Mouse (Mus musculus): ENCODE results near the gene Atf3. TPM values are rescaled to one million over a fixed set of nuclear protein-coding genes. Genes with fewer than 3 reads are reported as not detected.
A peak's percentile ranks its signal among the peaks of the same experiment; 100 is the strongest.

The Atf3 gene
- polyA plus RNA-seq, 1 experiment, result 1.6 TPM

DNA sequence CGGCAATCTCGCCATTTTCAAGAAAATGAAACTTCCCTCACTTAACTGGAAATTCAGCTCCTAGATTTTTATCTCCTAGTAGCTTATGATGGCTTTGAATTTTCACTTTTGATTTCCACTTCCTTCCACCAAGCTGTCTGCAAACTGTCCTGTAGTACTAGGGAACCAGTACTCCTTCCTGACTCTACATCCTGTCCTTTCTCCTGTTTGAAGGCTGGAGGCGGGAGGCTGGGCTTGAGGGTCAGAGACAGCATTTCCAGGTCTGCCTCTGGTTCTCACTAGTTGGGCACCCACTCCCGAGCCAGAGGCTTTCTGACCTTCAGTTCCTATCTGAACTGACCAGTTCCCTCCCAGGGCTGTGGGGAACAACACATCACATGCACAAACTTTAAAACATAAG is 37.4 kb downstream of the Atf3 start:
- H3K4me3 ChIP-seq (ENCODE audit: extremely low read depth, insufficient read depth, insufficient read length), result no peak overlapping the region
- WGBS, result 26% methylated on average over 4 of the region's 4 CpGs

DNA sequence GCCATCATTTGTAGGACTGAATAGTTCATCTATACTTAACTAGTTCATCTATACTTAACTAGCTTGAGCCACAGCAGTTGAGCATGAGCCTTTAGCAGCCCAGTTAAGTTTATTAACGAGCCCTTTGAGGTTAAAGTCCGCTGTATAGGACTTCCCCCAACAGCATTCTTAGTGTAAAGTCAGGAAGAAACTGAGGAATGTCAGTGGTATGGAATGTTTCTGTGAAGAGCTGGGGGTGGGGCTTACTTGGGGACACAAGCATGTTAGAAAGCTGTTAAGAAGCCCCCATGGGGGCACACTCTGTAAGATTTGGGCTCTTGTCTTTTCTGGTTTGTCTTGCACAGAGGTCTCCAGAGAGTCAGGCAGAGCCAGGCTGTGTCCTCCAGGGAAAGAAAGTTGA is 38.0 kb downstream of the Atf3 start:
- Histone ChIP-seq H3K4me1 (ENCODE audit: control insufficient read depth, insufficient read depth, insufficient read length) (peaks cover 11% of the 10 kb centered on the region; the same call in 1 of the 2 replicates), H3K36me3 (ENCODE audit: control insufficient read depth, insufficient read depth, low read length) (no peaks in the 10 kb centered on the region), H3K27ac (ENCODE audit: insufficient read depth, low read length) (no peak overlapping the region), H3K4me3 (ENCODE audit: extremely low read depth, insufficient read depth, insufficient read length) (no peak overlapping the region), H3K27me3 (ENCODE audit: control insufficient read depth, insufficient read depth, low read length) (peaks cover 18% of the 10 kb centered on the region)
- TF ChIP-seq POLR2A (IDR thresholded peaks at IDR 0.05; ENCODE audit: low read depth, low read length) (no peak), CTCF (IDR thresholded peaks at IDR 0.05; ENCODE audit: extremely low read depth, insufficient read depth, insufficient read length, insufficient replicate concordance) (no peak)
- DNase-seq (ENCODE audit: low read depth in 1 of 2, low spot score in 2 of 2), result no peak
- whole genome bisulfite sequencing, result 63% methylated on average over 2 of the region's 2 CpGs

More for the DNA sequence above, 37.4 kb downstream of the Atf3 start:
- no peaks in the 10 kb centered on the region for H3K36me3 ChIP-seq (ENCODE audit: control insufficient read depth, insufficient read depth, low read length)
- H3K27ac ChIP-seq (ENCODE audit: insufficient read depth, low read length), result no peak overlapping the region
- peaks cover 16% of the 10 kb centered on the region; the same call in 1 of the 2 replicates for H3K4me1 ChIP-seq (ENCODE audit: control insufficient read depth, insufficient read depth, insufficient read length)
- H3K27me3 ChIP-seq (ENCODE audit: control insufficient read depth, insufficient read depth, low read length), result peaks cover 24% of the 10 kb centered on the region
- TF ChIP-seq POLR2A (IDR thresholded peaks at IDR 0.05; ENCODE audit: low read depth, low read length) (no peak), CTCF (IDR thresholded peaks at IDR 0.05; ENCODE audit: extremely low read depth, insufficient read depth, insufficient read length, insufficient replicate concordance) (no peak)
- DNase-seq (ENCODE audit: low read depth in 1 of 2, low spot score in 2 of 2), result no peak

DNA sequence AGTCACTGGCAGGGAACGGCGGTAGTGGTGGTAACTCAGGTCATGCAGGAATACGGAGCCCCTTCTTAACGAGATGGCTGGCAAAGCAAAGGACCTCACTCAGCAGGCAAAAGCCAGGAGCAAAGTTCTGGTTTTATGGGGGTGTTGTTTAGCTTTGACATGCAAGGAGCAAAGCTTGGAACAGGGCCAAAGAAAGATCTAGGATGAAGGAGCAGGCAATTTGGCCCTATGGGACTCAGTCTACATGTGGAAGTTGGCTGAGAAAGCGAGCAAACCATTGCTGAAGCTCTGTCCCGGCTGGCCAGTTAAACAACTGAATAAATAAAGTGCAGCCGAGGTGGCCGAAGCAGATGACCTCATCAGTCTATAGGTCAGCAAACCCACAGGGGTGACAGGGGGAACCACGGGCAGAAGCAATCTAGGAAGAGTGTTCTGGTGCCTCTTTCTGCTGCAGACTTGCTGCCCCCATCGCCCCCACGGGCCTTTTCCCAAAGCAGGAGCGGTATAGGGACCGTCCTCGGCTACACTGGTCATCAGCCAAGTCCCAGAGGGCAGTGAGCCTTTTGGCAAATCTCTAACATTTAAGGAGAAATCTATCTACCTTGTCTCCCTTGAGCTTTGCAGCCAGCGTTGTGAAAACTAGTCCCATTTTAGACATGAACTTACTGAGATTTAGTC is 39.2 kb downstream of the Atf3 start:
- TF ChIP-seq POLR2A (IDR thresholded peaks at IDR 0.05; ENCODE audit: low read depth, low read length) (no peak), CTCF (IDR thresholded peaks at IDR 0.05; ENCODE audit: extremely low read depth, insufficient read depth, insufficient read length, insufficient replicate concordance) (no peak)
- Histone ChIP-seq H3K27me3 (ENCODE audit: control insufficient read depth, insufficient read depth, low read length) (peaks cover 14% of the 10 kb centered on the region), H3K27ac (ENCODE audit: insufficient read depth, low read length) (no peak overlapping the region), H3K36me3 (ENCODE audit: control insufficient read depth, insufficient read depth, low read length) (no peaks in the 10 kb centered on the region), H3K4me3 (ENCODE audit: extremely low read depth, insufficient read depth, insufficient read length) (no peak overlapping the region), H3K4me1 (ENCODE audit: control insufficient read depth, insufficient read depth, insufficient read length) (peaks cover 4% of the 10 kb centered on the region; the same call in 1 of the 2 replicates)
- 68% methylated on average over 15 of the region's 15 CpGs for WGBS
- DNase-seq (ENCODE audit: low read depth in 1 of 2, low spot score in 2 of 2), result no peak

DNA sequence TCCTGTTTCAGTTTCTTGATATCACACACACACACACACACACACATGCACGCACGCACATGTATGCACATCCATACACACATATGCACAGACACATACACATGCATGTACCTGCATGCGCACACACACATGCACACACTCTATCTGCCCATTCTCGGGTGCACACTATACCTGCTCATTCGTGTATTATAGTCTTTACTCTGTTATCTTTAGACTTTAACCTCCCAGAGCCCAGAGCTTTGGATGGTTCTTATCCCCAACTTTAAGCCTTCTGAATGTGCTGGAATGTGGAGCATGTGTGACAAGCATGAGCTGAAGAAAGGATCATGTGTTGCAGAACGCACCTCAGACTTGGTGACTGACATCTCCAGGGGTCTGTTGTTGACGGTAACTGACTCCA is 41.0 kb downstream of the Atf3 start:
- Histone ChIP-seq H3K27ac (ENCODE audit: insufficient read depth, low read length) (no peak overlapping the region), H3K4me3 (ENCODE audit: extremely low read depth, insufficient read depth, insufficient read length) (no peak overlapping the region), H3K36me3 (ENCODE audit: control insufficient read depth, insufficient read depth, low read length) (no peaks in the 10 kb centered on the region), H3K4me1 (ENCODE audit: control insufficient read depth, insufficient read depth, insufficient read length) (peaks cover 2% of the 10 kb centered on the region; the same call in 1 of the 2 replicates), H3K27me3 (ENCODE audit: control insufficient read depth, insufficient read depth, low read length) (peaks cover 8% of the 10 kb centered on the region)
- no peak for TF ChIP-seq POLR2A (IDR thresholded peaks at IDR 0.05; ENCODE audit: low read depth, low read length)
- TF ChIP-seq CTCF (IDR thresholded peaks at IDR 0.05; ENCODE audit: extremely low read depth, insufficient read depth, insufficient read length, insufficient replicate concordance), result no peak
- DNase-seq (ENCODE audit: low read depth in 1 of 2, low spot score in 2 of 2), result no peak
- WGBS, result 88% methylated on average over 7 of the region's 7 CpGs

DNA sequence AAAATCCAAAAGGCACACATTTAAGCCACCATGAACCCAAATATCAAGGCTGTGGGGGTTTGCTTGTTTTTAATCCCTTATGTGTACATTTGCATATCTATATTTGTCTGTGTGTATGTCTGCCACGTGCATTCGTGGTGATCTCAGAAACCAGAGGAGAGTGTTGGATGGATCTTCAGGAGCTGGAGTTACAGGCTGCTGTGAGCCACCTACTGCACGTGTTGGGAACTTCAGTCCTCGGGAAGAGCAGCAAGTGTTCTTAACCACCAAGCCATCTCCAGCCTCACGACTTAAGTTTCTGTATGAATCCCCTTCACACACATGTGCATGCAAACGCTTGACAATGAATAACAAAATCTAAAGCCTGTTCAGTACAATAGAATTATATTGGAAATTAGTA is 45.4 kb downstream of the Atf3 start:
- no peak for DNase-seq (ENCODE audit: low read depth in 1 of 2, low spot score in 2 of 2)
- Histone ChIP-seq H3K27me3 (ENCODE audit: control insufficient read depth, insufficient read depth, low read length) (no peaks in the 10 kb centered on the region), H3K4me3 (ENCODE audit: extremely low read depth, insufficient read depth, insufficient read length) (no peak overlapping the region), H3K27ac (ENCODE audit: insufficient read depth, low read length) (no peak overlapping the region), H3K36me3 (ENCODE audit: control insufficient read depth, insufficient read depth, low read length) (no peaks in the 10 kb centered on the region), H3K4me1 (ENCODE audit: control insufficient read depth, insufficient read depth, insufficient read length) (no peaks in the 10 kb centered on the region)
- TF ChIP-seq CTCF (IDR thresholded peaks at IDR 0.05; ENCODE audit: extremely low read depth, insufficient read depth, insufficient read length, insufficient replicate concordance) (peak; percentile 37; the same call in 1 of the 2 replicates), POLR2A (IDR thresholded peaks at IDR 0.05; ENCODE audit: low read depth, low read length) (no peak)
- 13% methylated on average over 6 of the region's 6 CpGs for WGBS

DNA sequence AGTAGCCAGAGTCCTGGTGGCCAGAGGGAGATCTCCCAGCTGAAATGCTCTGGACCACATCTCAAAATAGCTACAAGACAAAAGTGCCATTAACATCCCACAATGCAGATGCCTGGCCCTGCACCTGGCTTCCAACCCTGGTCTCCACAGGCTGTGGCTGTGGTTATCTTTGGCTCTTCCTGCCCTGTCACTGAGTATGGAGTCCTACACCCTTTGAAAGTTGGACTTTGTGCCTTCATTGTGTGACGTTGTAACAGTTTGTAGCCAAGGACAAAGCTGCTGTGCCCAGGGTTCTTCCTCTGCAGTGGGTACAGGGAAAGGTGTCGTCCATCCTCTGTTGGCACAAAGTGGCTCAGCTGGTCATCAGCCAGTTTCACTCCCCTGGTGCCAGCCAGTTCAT is 47.4 kb downstream of the Atf3 start:
- Histone ChIP-seq H3K27me3 (ENCODE audit: control insufficient read depth, insufficient read depth, low read length) (no peaks in the 10 kb centered on the region), H3K4me3 (ENCODE audit: extremely low read depth, insufficient read depth, insufficient read length) (no peak overlapping the region), H3K4me1 (ENCODE audit: control insufficient read depth, insufficient read depth, insufficient read length) (no peaks in the 10 kb centered on the region), H3K36me3 (ENCODE audit: control insufficient read depth, insufficient read depth, low read length) (no peaks in the 10 kb centered on the region), H3K27ac (ENCODE audit: insufficient read depth, low read length) (no peak overlapping the region)
- TF ChIP-seq CTCF (IDR thresholded peaks at IDR 0.05; ENCODE audit: extremely low read depth, insufficient read depth, insufficient read length, insufficient replicate concordance), result no peak
- no peak for TF ChIP-seq POLR2A (IDR thresholded peaks at IDR 0.05; ENCODE audit: low read depth, low read length)
- WGBS, result 77% methylated on average over 2 of the region's 2 CpGs
- no peak for DNase-seq (ENCODE audit: low read depth in 1 of 2, low spot score in 2 of 2)

DNA sequence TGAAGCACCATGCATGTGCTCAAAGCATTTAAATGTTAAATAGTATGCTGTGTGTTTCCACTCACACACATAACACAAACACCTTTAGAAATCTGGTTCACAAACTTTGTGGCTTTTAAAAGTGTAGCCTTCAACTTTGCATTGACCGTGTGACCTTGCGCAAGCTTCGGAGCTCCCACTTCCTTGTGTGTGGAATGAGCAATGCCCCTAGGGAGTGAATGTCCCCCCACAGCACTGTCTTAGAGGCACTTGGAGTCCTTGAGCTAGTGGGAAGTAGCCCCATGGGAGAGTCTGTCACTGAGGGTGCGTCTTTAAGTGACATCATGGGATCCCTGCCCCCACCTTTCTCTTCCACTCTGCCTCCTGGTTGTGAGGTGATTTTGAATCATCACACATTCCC is 51.6 kb downstream of the Atf3 start:
- no peak for DNase-seq (ENCODE audit: low read depth in 1 of 2, low spot score in 2 of 2)
- TF ChIP-seq CTCF (IDR thresholded peaks at IDR 0.05; ENCODE audit: extremely low read depth, insufficient read depth, insufficient read length, insufficient replicate concordance) (no peak), POLR2A (IDR thresholded peaks at IDR 0.05; ENCODE audit: low read depth, low read length) (no peak)
- Histone ChIP-seq H3K36me3 (ENCODE audit: control insufficient read depth, insufficient read depth, low read length) (no peaks in the 10 kb centered on the region), H3K27ac (ENCODE audit: insufficient read depth, low read length) (no peak overlapping the region), H3K4me1 (ENCODE audit: control insufficient read depth, insufficient read depth, insufficient read length) (no peaks in the 10 kb centered on the region), H3K4me3 (ENCODE audit: extremely low read depth, insufficient read depth, insufficient read length) (no peak overlapping the region), H3K27me3 (ENCODE audit: control insufficient read depth, insufficient read depth, low read length) (no peaks in the 10 kb centered on the region)
- WGBS, result 83% methylated on average over 4 of the region's 4 CpGs
